Mouse (Mus musculus) skeletal muscle tissue, adult 2 months (tissue): ENCODE results near the gene Lrpap1.

Source experiments
- DNase-seq: peaks from one replicate; pipeline ENCODE4 v3.0.0-alpha.2; 2012; ENCODE audit warnings: low read depth, low spot score

The Lrpap1 gene

DNA sequence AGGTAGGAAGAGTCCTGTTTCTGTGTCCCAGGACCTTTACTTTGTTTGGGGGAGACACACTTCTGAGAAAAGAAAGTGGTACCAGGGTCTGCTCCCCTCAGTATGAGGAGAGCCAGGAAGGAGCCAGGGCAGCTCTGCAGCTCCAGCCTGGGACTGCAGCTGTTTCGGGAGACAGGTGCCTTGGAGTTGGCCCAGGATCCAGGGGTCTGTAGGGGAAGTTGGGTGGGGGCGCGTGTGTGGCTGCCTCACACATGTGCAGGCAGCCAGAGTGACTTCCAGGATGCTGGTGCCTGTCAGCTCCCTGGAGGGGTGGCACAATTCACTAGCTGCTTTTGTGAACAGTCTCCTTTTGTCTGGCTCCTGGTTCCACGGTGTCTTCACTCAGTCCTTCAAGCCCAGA, 48.0 kb downstream of the Lrpap1 start:
- DNase-seq: no peak

GRCm38 (mm10) chr5:35056604-35057432, 48.7 kb downstream of the Lrpap1 start, which contains the start of gene Dok7:
Dok7 (plus strand) TSS chr5:35056766.
- DNase-seq: peak; percentile 74

GRCm38 (mm10) chr5:35055076-35055475, 50.5 kb downstream of the Lrpap1 start:
- peak; percentile 52 for DNase-seq

DNA sequence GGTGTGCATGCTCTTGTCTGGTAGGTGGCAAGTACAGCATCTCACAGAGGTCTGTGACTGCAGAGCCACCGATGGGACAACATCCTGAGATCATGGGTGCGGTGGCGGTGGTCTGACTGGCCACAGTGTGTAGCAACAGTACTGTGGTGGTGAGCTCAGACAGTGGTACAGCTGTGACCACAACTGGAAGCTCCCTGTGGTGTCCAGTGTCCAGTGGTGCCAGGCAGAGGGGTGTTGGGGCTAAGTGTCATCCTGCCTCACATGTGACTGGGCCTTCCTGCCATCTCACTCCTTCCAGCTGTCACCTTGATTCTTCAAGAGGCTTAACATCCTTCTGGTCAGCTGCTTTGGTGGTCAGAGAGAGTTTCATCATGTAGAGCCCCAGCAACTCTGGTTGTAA, 50.9 kb downstream of the Lrpap1 start:
- no peak for DNase-seq

GRCm38 (mm10) chr5:35050541-35050940, 55.0 kb downstream of the Lrpap1 start:
- no peak for DNase-seq

GRCm38 (mm10) chr5:35043110-35043451, 62.5 kb downstream of the Lrpap1 start:
- DNase-seq: peak; percentile 72

DNA sequence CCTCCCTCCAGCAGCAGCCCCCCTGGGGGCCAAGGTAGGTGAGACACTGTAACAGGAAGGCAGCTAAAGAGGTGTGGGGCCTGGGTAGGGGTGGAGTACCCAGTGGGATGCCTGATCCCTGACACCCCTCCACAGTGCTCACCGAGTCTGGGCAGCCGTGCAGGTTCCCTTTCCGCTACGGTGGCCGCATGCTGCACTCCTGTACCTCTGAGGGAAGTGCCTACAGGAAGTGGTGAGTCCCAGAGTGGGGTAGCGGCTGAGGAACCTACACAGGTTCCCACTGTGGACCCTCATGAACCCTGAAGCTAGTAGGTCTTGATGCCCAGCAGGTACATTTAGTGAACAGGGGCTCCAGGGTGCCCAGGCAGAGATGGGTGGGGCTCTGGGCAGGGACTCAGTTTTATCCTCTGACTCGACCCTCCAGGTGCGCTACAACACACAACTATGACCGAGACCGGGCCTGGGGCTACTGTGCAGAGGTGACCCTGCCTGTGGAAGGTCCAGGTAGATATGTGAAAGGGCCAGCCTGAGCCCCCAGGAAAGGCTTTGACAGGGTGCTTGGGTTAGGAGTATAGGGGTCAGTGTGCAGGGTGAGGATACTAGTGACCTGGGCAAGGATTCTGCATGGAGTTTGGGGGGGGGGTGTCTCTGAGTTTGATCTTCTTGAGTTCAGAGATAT, 63.0 kb downstream of the Lrpap1 start:
- no peak for DNase-seq
